Mouse (Mus musculus): ENCODE measurements at regions not wholly inside any gene's neighbourhood (a gene's known extent, or its start where the extent isn't known, plus 50 kb on each side); places are given as distances from the start of the nearest gene placed in this dataset.

DNA sequence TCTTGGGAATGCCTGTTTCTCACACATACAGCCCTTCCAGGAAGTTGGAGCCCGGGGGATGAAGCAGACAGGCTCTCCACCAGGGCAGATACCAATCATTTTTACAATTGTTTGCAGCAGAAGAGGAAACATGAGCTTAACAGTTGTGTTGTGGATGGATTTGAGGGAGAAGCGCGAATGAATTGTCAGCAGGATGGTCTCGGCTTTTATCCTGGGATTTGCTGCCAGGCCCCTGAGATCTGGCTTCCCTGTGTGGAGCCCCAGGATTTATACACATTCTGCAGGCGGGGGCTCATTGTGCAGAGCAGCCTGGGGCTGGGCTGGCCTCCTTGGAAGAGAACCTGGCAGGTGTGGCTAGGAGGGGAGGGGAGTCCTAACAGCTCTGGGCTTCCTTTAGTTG lies 73.9 kb upstream of the Pitx1 start:
- H3K27me3 ChIP-seq (ENCODE audit: insufficient read depth, low read length) = no peaks in the 10 kb centered on the region; the same call in 1 of the 2 replicates
- no peak for TF ChIP-seq CTCF (IDR thresholded peaks at IDR 0.05; ENCODE audit: low read depth)
- no peaks in the 10 kb centered on the region for H3K9me3 ChIP-seq (ENCODE audit: low read depth, low read length)
- H3K9ac ChIP-seq = no peak overlapping the region
- ATAC-seq (ENCODE audit: insufficient read depth) (peak; percentile 76), DNase-seq (peak; percentile 56)
- peaks cover 4% of the 10 kb centered on the region; the same call in 1 of the 2 replicates for H3K4me1 ChIP-seq (ENCODE audit: insufficient read depth)
- H3K4me2 ChIP-seq = no peak overlapping the region
- WGBS = 7% methylated on average over 5 of the region's 5 CpGs
- no peak overlapping the region for H3K4me3 ChIP-seq (ENCODE audit: low read depth, low read length)
- H3K27ac ChIP-seq (ENCODE audit: low read depth) = peak overlapping the region; percentile 70; the same call in 1 of the 2 replicates
- H3K36me3 ChIP-seq (ENCODE audit: insufficient read depth) = no peaks in the 10 kb centered on the region

DNA sequence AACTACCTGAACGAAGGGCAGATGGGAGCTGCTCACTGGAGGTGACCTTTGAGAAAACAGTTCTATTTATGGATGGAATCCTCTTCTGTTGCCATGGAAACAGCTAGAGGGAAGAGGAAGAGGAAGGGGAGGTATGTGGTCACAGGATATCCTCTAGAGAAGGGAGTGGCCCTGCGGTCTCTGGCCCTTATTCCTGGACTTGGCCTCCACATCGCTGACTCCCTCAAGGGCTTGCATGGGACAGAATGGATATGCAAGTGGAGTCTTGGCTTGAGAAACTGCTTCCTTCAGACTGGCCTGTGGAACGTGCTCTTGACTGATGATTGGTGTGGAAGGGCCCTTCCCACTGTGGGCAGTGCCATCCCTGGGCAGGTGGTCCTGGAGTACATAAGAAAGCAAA lies 68.9 kb upstream of the Pitx1 start:
- no peak overlapping the region for H3K4me2 ChIP-seq
- no peaks in the 10 kb centered on the region for H3K36me3 ChIP-seq (ENCODE audit: insufficient read depth)
- H3K9ac ChIP-seq = no peak overlapping the region
- H3K4me1 ChIP-seq (ENCODE audit: insufficient read depth) = peaks cover 17% of the 10 kb centered on the region
- no peaks in the 10 kb centered on the region for H3K9me3 ChIP-seq (ENCODE audit: low read depth, low read length)
- no peak for TF ChIP-seq CTCF (IDR thresholded peaks at IDR 0.05; ENCODE audit: low read depth)
- no peak overlapping the region for H3K4me3 ChIP-seq (ENCODE audit: low read depth, low read length)
- H3K27me3 ChIP-seq (ENCODE audit: insufficient read depth, low read length) = no peaks in the 10 kb centered on the region
- no peak overlapping the region for H3K27ac ChIP-seq (ENCODE audit: low read depth)
- ATAC-seq (ENCODE audit: insufficient read depth) (no peak), DNase-seq (no peak)
- 74% methylated on average over 4 of the region's 4 CpGs for WGBS

DNA sequence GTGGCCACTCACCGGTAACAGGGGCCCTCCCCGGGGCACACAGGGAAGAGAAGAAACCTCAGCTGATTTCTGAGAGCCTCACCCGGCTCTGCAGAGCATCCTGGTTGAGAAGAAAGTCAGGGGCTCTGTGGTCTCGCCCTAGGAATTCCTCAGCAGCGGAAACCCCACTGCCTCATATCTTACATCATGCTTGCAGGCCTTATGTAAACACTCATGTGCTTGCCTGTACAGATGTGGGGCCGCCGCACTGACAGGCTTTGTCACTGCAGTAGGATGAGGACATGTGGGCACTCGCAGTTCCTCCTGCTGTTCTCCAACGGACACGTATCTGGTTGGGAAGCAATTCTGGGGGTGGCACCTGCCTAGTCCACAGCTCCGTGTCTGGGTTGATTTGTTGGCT lies 66.3 kb upstream of the Pitx1 start:
- Histone ChIP-seq H3K27ac (ENCODE audit: low read depth) (peak overlapping the region; percentile 54; the same call in 1 of the 2 replicates), H3K4me3 (ENCODE audit: low read depth, low read length) (no peak overlapping the region), H3K4me2 (0 out of 2 replicates have a peak overlapping the region, but pooled peaks have one; percentile 7), H3K4me1 (ENCODE audit: insufficient read depth) (peaks cover 18% of the 10 kb centered on the region), H3K36me3 (ENCODE audit: insufficient read depth) (no peaks in the 10 kb centered on the region), H3K9ac (no peak overlapping the region), H3K27me3 (ENCODE audit: insufficient read depth, low read length) (no peaks in the 10 kb centered on the region), H3K9me3 (ENCODE audit: low read depth, low read length) (no peaks in the 10 kb centered on the region)
- DNase-seq (peak; percentile 72), ATAC-seq (ENCODE audit: insufficient read depth) (peak; percentile 78)
- 10% methylated on average over 11 of the region's 11 CpGs for WGBS
- no peak for TF ChIP-seq CTCF (IDR thresholded peaks at IDR 0.05; ENCODE audit: low read depth)

DNA sequence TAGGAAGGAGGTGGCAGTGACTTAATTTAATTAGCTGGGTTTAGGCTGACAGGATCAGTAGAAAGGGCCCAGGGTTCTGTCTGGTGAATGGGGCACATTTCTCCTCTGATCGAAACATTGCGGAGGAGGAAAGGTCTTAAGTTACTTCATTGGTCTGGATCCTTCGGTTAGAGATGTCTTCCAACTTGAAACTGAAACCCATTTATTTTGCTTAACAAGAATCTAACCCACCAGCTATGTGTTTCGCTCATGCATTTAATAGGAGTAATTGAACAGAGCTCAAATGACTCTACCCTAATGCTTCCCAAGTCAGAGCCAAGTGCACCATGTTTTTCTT lies 64.2 kb upstream of the Pitx1 start:
- H3K4me1 ChIP-seq (ENCODE audit: insufficient read depth) = peaks cover 18% of the 10 kb centered on the region
- H3K27ac ChIP-seq (ENCODE audit: low read depth) = no peak overlapping the region
- WGBS = 93% methylated on average over 4 of the region's 4 CpGs
- H3K9me3 ChIP-seq (ENCODE audit: low read depth, low read length) = no peaks in the 10 kb centered on the region
- H3K4me2 ChIP-seq = no peak overlapping the region
- no peak overlapping the region for H3K9ac ChIP-seq
- H3K36me3 ChIP-seq (ENCODE audit: insufficient read depth) = no peaks in the 10 kb centered on the region
- no peak for DNase-seq
- no peaks in the 10 kb centered on the region for H3K27me3 ChIP-seq (ENCODE audit: insufficient read depth, low read length)
- H3K4me3 ChIP-seq (ENCODE audit: low read depth, low read length) = no peak overlapping the region
- no peak for TF ChIP-seq CTCF (IDR thresholded peaks at IDR 0.05; ENCODE audit: low read depth)
- ATAC-seq (ENCODE audit: insufficient read depth) = no peak

DNA sequence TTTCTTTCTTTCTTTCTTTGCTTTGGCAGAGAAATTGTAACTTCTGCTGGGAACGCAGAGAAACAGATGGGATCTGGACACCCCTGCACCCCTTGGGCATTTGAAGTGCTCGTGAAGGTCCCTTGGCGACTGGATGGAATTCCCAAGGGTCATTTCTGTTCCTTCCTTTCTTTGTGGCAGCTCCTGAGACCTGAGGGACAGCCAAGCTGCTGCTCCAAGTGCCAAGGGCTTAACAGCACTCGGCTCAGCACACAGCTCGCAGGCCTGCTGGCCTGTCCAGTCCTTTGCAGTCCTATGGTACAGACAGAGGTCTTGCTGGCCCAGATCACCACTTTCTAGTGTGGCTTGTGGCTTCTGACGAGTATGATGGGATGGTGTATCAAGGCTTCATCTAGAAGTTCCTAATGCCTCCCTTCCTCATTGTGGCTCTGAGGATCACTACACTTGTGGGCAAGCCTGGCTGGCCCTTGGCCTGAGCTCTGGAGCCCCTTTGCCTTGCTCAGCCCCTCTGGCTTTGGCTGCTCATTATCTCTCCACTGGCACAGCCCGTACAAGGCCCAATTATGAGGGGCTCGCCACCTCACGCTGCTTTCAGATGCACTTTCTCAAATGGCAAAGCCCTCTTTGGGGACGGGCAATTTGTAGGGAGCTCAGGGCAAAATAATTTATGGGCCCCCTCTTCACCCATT lies 63.7 kb upstream of the Pitx1 start:
- WGBS = 76% methylated on average over 10 of the region's 10 CpGs
- ATAC-seq (ENCODE audit: insufficient read depth) = no peak
- TF ChIP-seq CTCF (IDR thresholded peaks at IDR 0.05; ENCODE audit: low read depth) = no peak
- no peak overlapping the region for H3K27ac ChIP-seq (ENCODE audit: low read depth)
- peaks cover 18% of the 10 kb centered on the region for H3K4me1 ChIP-seq (ENCODE audit: insufficient read depth)
- DNase-seq = no peak
- H3K9me3 ChIP-seq (ENCODE audit: low read depth, low read length) = no peaks in the 10 kb centered on the region
- no peak overlapping the region for H3K9ac ChIP-seq
- no peak overlapping the region for H3K4me3 ChIP-seq (ENCODE audit: low read depth, low read length)
- no peak overlapping the region for H3K4me2 ChIP-seq
- H3K36me3 ChIP-seq (ENCODE audit: insufficient read depth) = no peaks in the 10 kb centered on the region
- no peaks in the 10 kb centered on the region for H3K27me3 ChIP-seq (ENCODE audit: insufficient read depth, low read length)

DNA sequence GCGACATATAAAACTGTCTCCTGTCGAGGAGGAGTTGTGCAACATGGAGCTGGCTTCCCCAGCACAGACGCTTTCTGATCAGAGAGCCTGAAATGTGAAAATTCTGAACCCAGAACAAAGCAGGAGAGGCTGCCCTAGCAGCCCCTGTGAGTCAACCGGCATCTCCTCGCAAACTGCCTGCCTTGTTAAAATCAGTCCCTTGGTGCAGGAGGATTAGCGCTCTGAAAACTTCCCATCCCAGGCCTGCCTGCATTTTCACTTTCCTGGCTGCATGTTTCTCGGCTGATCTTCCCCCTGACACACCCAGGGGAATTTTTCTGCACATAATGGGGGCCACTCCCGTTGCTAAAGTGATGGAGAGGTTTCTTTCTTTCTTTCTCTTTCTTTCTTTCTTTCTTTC lies 63.0 kb upstream of the Pitx1 start:
- H3K4me3 ChIP-seq (ENCODE audit: low read depth, low read length) = no peak overlapping the region
- H3K9me3 ChIP-seq (ENCODE audit: low read depth, low read length) = no peaks in the 10 kb centered on the region
- TF ChIP-seq CTCF (IDR thresholded peaks at IDR 0.05; ENCODE audit: low read depth) = no peak
- H3K27me3 ChIP-seq (ENCODE audit: insufficient read depth, low read length) = no peaks in the 10 kb centered on the region
- H3K9ac ChIP-seq = no peak overlapping the region
- peak; percentile 17 for DNase-seq
- ATAC-seq (ENCODE audit: insufficient read depth) = no peak
- no peak overlapping the region for H3K27ac ChIP-seq (ENCODE audit: low read depth)
- no peak overlapping the region for H3K4me2 ChIP-seq
- WGBS = 40% methylated on average over 8 of the region's 8 CpGs
- H3K4me1 ChIP-seq (ENCODE audit: insufficient read depth) = peaks cover 18% of the 10 kb centered on the region
- no peaks in the 10 kb centered on the region for H3K36me3 ChIP-seq (ENCODE audit: insufficient read depth)

DNA sequence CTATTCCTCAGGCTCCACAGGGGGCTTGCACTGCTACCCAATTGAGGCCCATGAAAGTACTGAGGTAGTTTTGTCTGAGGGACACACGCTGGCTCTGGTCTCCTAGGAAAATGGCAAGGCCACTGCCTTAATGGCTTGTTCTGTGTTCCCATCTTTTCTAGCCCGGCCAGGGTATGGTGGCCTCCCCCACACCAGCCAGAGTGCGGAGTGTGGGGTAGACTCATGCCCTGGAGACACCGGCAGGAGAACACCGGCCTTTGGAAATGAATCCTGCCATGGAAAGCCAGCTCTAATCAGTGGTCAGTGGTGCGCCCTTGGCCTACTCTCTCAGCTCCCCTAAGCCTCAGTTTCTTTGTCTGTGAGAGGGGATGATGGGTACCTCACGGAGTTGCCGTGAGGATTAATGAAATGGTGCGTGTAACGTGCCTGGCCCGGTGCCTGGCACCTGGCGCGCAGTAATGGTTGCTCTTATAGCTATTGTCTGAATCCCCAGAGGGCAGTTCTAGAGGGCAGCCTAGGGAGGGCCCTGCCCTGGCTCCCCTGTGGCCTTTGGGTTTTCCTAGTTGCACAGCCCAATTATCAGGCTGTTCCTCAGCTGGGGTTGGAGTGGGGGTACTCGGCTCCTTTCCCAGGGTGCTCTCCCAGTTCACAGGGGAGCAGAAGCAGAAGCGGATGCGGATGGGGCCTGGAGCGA lies 62.4 kb upstream of the Pitx1 start:
- 79% methylated on average over 17 of the region's 17 CpGs for WGBS

More for the DNA sequence above, 62.4 kb upstream of the Pitx1 start:
- no peaks in the 10 kb centered on the region for H3K36me3 ChIP-seq (ENCODE audit: insufficient read depth)
- H3K9me3 ChIP-seq (ENCODE audit: low read depth, low read length) = no peaks in the 10 kb centered on the region
- no peak for TF ChIP-seq CTCF (IDR thresholded peaks at IDR 0.05; ENCODE audit: low read depth)
- no peak overlapping the region for H3K4me3 ChIP-seq (ENCODE audit: low read depth, low read length)
- H3K9ac ChIP-seq = no peak overlapping the region
- no peak overlapping the region for H3K27ac ChIP-seq (ENCODE audit: low read depth)
- DNase-seq (no peak), ATAC-seq (ENCODE audit: insufficient read depth) (0 out of 2 replicates have a peak, but pooled peaks have one; percentile 9)
- H3K4me2 ChIP-seq = no peak overlapping the region
- no peaks in the 10 kb centered on the region for H3K27me3 ChIP-seq (ENCODE audit: insufficient read depth, low read length)
- peaks cover 18% of the 10 kb centered on the region for H3K4me1 ChIP-seq (ENCODE audit: insufficient read depth)
